Comparison of ENCODE assay signal across 18 mouse cellular contexts in genomic region chr11:64764056-64764455, GRCm38 (mm10).
"Had no signal": no experiment of that assay in that cellular context is flagged by ENCODE, and none has a peak within 500 bp of the region (broad histone marks: within the 10 kb centered on the region; RNA-seq: fewer than 3 reads in every experiment).

No protein-coding gene starts in this region.

- ATAC-seq: midbrain, embryonic 16.5 days had no signal

- H3K4me1 ChIP-seq: neural tube, embryonic 15.5 days had no signal

- H3K9me3 ChIP-seq: midbrain, embryonic 10.5 days; midbrain, embryonic 12.5 days; neural tube, embryonic 13.5 days; neural tube, embryonic 15.5 days had no signal

- H3K27ac ChIP-seq: midbrain, embryonic 10.5 days; midbrain, embryonic 12.5 days; neural tube, embryonic 13.5 days; neural tube, embryonic 15.5 days had no signal

- H3K4me2 ChIP-seq: lung, embryonic 14.5 days; midbrain, embryonic 12.5 days; neural tube, embryonic 13.5 days; neural tube, embryonic 15.5 days had no signal

- DNase-seq: lung, embryonic 14.5 days; lung, postnatal 10 days; lung, postnatal 4 days; midbrain, embryonic 14.5 days; retina, postnatal 1 day; right cerebral cortex, adult 18-20 months; right cerebral cortex, postnatal 25 days; right cerebral cortex, postnatal 4 days; spleen, adult 18-20 months; thymus, adult 18-20 months; thymus, postnatal 14 days; thymus, postnatal 36 days had no signal

- H3K9ac ChIP-seq: lung, embryonic 14.5 days; midbrain, embryonic 12.5 days; neural tube, embryonic 13.5 days; neural tube, embryonic 15.5 days had no signal

- H3K4me3 ChIP-seq: midbrain, embryonic 10.5 days; midbrain, embryonic 12.5 days; myocyte; neural tube, embryonic 13.5 days; neural tube, embryonic 15.5 days had no signal

- H3K27me3 ChIP-seq: midbrain, embryonic 12.5 days; neural tube, embryonic 13.5 days; neural tube, embryonic 15.5 days had no signal

- H3K36me3 ChIP-seq: midbrain, embryonic 10.5 days; midbrain, embryonic 12.5 days; neural tube, embryonic 13.5 days; neural tube, embryonic 15.5 days had no signal
